Mouse (Mus musculus) 3T3-L1 (cell line): ENCODE measurements at regions not wholly inside any gene's neighbourhood (a gene's known extent, or its start where the extent isn't known, plus 50 kb on each side); places are given as distances from the start of the nearest gene placed in this dataset.

Experiments used
- DNase-seq: peaks from one replicate; pipeline ENCODE4 v3.0.0-alpha.2; 2015; ENCODE audit warnings: low read depth, low spot score

GRCm38 (mm10) chr17:41525101-41525500 is 590.3 kb upstream of the Cenpq start:
- no peak for DNase-seq

GRCm38 (mm10) chr17:41512041-41512440 is 577.2 kb upstream of the Cenpq start:
- DNase-seq: no peak

GRCm38 (mm10) chr17:41505000-41505399 is 570.2 kb upstream of the Cenpq start:
- DNase-seq: peak; percentile 9
